Mouse (Mus musculus) CH12.LX (cell line): ENCODE measurements around the gene Nbea. TPM values are rescaled to one million over a fixed set of nuclear protein-coding genes. Genes with fewer than 3 reads are reported as not detected.

Experiments used
- DNase-seq: peaks from one replicate; pipeline ENCODE4 v3.0.0-alpha.2; 2013; ENCODE audit errors: extremely low read depth
- H3K27ac ChIP-seq: 2 replicates; pipeline ENCODE4 v1.5.1; 2012; ENCODE audit warnings: low read depth, mild to moderate bottlenecking, control low read depth, moderate library complexity; ENCODE audit not compliant: insufficient read depth
- H3K27me3 ChIP-seq: replicated peaks from 2 replicates; pipeline ENCODE3; 2012; ENCODE audit warnings: inconsistent platforms
- H3K36me3 ChIP-seq, 2 experiments: replicated peaks in 1 of 2; 2 replicates each; pipeline versions ENCODE3 to v1.6.1; 2012; ENCODE audit warnings: inconsistent platforms in 1 of 2, low read length in 1 of 2, mild to moderate bottlenecking in 1 of 2, mixed read lengths in 1 of 2, moderate library complexity in 1 of 2; ENCODE audit not compliant: control insufficient read depth in 1 of 2, insufficient read depth in 1 of 2
- H3K4me1 ChIP-seq, 2 experiments: 2 replicates each; pipeline ENCODE4 v1.6.1; 2012; ENCODE audit warnings: inconsistent platforms in 1 of 2, moderate library complexity in 1 of 2; ENCODE audit not compliant: insufficient read depth in 2 of 2, control insufficient read depth in 1 of 2
- H3K4me2 ChIP-seq: 2 replicates; pipeline ENCODE4 v1.6.1; 2012; ENCODE audit warnings: low read depth, mild to moderate bottlenecking, control low read depth; ENCODE audit not compliant: poor library complexity, insufficient read depth, severe bottlenecking
- H3K4me3 ChIP-seq, 3 experiments: fragments of 150-350 bp in 1 of 3; sonication (generic) in 1 of 3; replicated peaks in 1 of 3; 2 replicates each; pipeline versions ENCODE3 to v1.5.1; 2011 to 2012; ENCODE audit warnings: low read depth in 2 of 3, low read length in 2 of 3, mild to moderate bottlenecking in 2 of 3, moderate library complexity in 2 of 3, control low read depth in 1 of 3, improper control_type of control experiment in 1 of 3, inconsistent platforms in 1 of 3, mixed read lengths in 1 of 3; ENCODE audit not compliant: poor library complexity in 1 of 3
- H3K79me2 ChIP-seq: replicated peaks from 2 replicates; pipeline ENCODE4 v1.6.1; 2012; ENCODE audit warnings: mild to moderate bottlenecking, moderate library complexity; ENCODE audit not compliant: control insufficient read depth, poor library complexity, insufficient read depth, severe bottlenecking; ENCODE audit errors: extremely low read depth
- H3K9ac ChIP-seq: 2 replicates; pipeline ENCODE4 v1.6.1; 2012; ENCODE audit warnings: low read depth, mild to moderate bottlenecking, control low read depth, moderate library complexity; ENCODE audit not compliant: insufficient read depth
- H3K9me3 ChIP-seq: replicated peaks from 2 replicates; pipeline ENCODE3; 2012; ENCODE audit warnings: low read length, inconsistent platforms, mixed read lengths
- CHD1 ChIP-seq: IDR thresholded peaks from 2 replicates; pipeline ENCODE4 v1.6.1; 2012; ENCODE audit warnings: low read depth, low read length, improper control_type of control experiment, inconsistent platforms
- CHD2 ChIP-seq: IDR thresholded peaks from 2 replicates; pipeline ENCODE4 v1.6.1; 2011; ENCODE audit warnings: low read length, improper control_type of control experiment
- ELF1 ChIP-seq: IDR thresholded peaks from 2 replicates; pipeline ENCODE4 v1.6.1; 2014; ENCODE audit warnings: low read depth, mild to moderate bottlenecking, inconsistent platforms, low read length, improper control_type of control experiment
- EP300 ChIP-seq: IDR thresholded peaks from 2 replicates; pipeline ENCODE4 v1.6.1; 2011; ENCODE audit warnings: low read length, improper control_type of control experiment
- ETS1 ChIP-seq: conservative IDR thresholded peaks from 2 replicates; pipeline ENCODE4 v1.6.1; 2012; ENCODE audit warnings: low read depth, mild to moderate bottlenecking, inconsistent platforms, low read length, improper control_type of control experiment, moderate library complexity
- IRF4 ChIP-seq: IDR thresholded peaks from 2 replicates; pipeline ENCODE4 v1.6.1; 2014; ENCODE audit warnings: low read depth, mild to moderate bottlenecking, inconsistent platforms, low read length, improper control_type of control experiment
- JUN ChIP-seq: IDR thresholded peaks from 2 replicates; pipeline ENCODE4 v1.6.1; 2011; ENCODE audit warnings: low read depth, mild to moderate bottlenecking, low read length, improper control_type of control experiment, moderate library complexity; ENCODE audit not compliant: insufficient read depth
- JUND ChIP-seq: conservative IDR thresholded peaks from 2 replicates; pipeline ENCODE4 v1.6.1; 2011; ENCODE audit warnings: low read depth, low read length, improper control_type of control experiment
- KAT2A ChIP-seq: IDR thresholded peaks from 2 replicates; pipeline ENCODE4 v1.6.1; 2012; ENCODE audit warnings: low read length, improper control_type of control experiment, inconsistent platforms; ENCODE audit not compliant: insufficient replicate concordance
- MAX ChIP-seq: IDR thresholded peaks from 2 replicates; pipeline ENCODE4 v1.6.1; 2011; ENCODE audit warnings: low read length, improper control_type of control experiment
- MEF2A ChIP-seq: IDR thresholded peaks from 2 replicates; pipeline ENCODE4 v1.6.1; 2014; ENCODE audit warnings: low read depth, mild to moderate bottlenecking, inconsistent platforms, low read length, improper control_type of control experiment, borderline replicate concordance
- NELFE ChIP-seq: IDR thresholded peaks from 2 replicates; pipeline ENCODE4 v1.6.1; 2011; ENCODE audit warnings: low read depth, low read length, improper control_type of control experiment
- PAX5 ChIP-seq: IDR thresholded peaks from 2 replicates; pipeline ENCODE4 v1.6.1; 2012; ENCODE audit warnings: low read length, inconsistent platforms, mixed read lengths
- POLR2A ChIP-seq: IDR thresholded peaks from 2 replicates; pipeline ENCODE4 v1.6.1; 2011; ENCODE audit warnings: low read depth, mild to moderate bottlenecking, improper control_type of control experiment, low read length
- RAD21 ChIP-seq: IDR thresholded peaks from 2 replicates; pipeline ENCODE4 v1.6.1; 2011; ENCODE audit warnings: low read depth, mild to moderate bottlenecking, low read length, improper control_type of control experiment, moderate library complexity
- RCOR1 ChIP-seq: conservative IDR thresholded peaks from 2 replicates; pipeline ENCODE4 v1.6.1; 2012; ENCODE audit warnings: low read depth, mild to moderate bottlenecking, inconsistent platforms, low read length, improper control_type of control experiment
- SMC3 ChIP-seq: IDR thresholded peaks from 2 replicates; pipeline ENCODE4 v1.6.1; 2011; ENCODE audit warnings: low read depth, low read length, improper control_type of control experiment
- TBP ChIP-seq: conservative IDR thresholded peaks from 2 replicates; pipeline ENCODE4 v1.6.1; 2011; ENCODE audit warnings: low read depth, low read length, improper control_type of control experiment
- TCF12 ChIP-seq: IDR thresholded peaks from 2 replicates; pipeline ENCODE4 v1.6.1; 2014; ENCODE audit warnings: low read depth, mild to moderate bottlenecking, inconsistent platforms, low read length, improper control_type of control experiment
- UBTF ChIP-seq: IDR thresholded peaks from 2 replicates; pipeline ENCODE4 v1.6.1; 2012; ENCODE audit warnings: low read depth, mild to moderate bottlenecking, inconsistent platforms, low read length, improper control_type of control experiment, moderate library complexity
- ZMIZ1 ChIP-seq: IDR thresholded peaks from 2 replicates; pipeline ENCODE4 v1.6.1; 2012; ENCODE audit warnings: low read depth, mild to moderate bottlenecking, inconsistent platforms, low read length, improper control_type of control experiment
- ZNF384 ChIP-seq: IDR thresholded peaks from 2 replicates; pipeline ENCODE4 v1.6.1; 2012; ENCODE audit warnings: low read depth, low read length, improper control_type of control experiment, inconsistent platforms
- dilution Hi-C: fragments of 300-500 bp; cut with MboI; formaldehyde crosslinking; loops from 2 replicates; pipeline ENCODE4 v1.14.3; 2020; ENCODE audit warnings: low sequenced_read_pairs; ENCODE audit not compliant: extremely low pct_unique_long_range_greater_than_20kb, extremely low pct_ligation_motif_present
- in situ Hi-C: fragments of 300-500 bp; cut with MboI; formaldehyde crosslinking; loops from 3 replicates; pipeline ENCODE4 v1.14.3; 2019; ENCODE audit warnings: low sequenced_read_pairs, low pct_ligation_motif_present, low pct_unique_long_range_greater_than_20kb, mixed read lengths
- polyA plus RNA-seq: library from polyadenylated mRNA; unstranded; fragments of >175 nt; gene quantifications from 2 replicates; pipeline ENCODE4 v1.2.1, GENCODE M21; 2012; ENCODE audit warnings: low read depth; ENCODE audit not compliant: insufficient read length
- total RNA-seq, 2 experiments: library from RNA; depleted of rRNA; stranded (reverse); fragments of 300-350 nt in 1 of 2; fragments of >200 nt in 1 of 2; gene quantifications; 2 replicates each; pipeline ENCODE4 v1.2.3; 2012 to 2014

Nbea gene
- total and polyA plus RNA-seq, 3 experiments, result 0.04 TPM; not detected in 2

GRCm38 (mm10) chr3:55664713-55665112 is 518.8 kb downstream of the Nbea start:
- in situ Hi-C loops, result no loop called here
- dilution Hi-C loops, result no loop called here
- no peaks in the 10 kb centered on the region for H3K4me1 ChIP-seq
- H3K9ac ChIP-seq, result no peak overlapping the region
- DNase-seq, result no peak
- H3K4me2 ChIP-seq, result no peak overlapping the region
- TF ChIP-seq JUND (no peak), ETS1 (no peak), MEF2A (no peak), SMC3 (no peak), MAX (no peak), JUN (no peak), PAX5 (no peak), UBTF (no peak)
- H3K36me3 ChIP-seq, result no peaks in the 10 kb centered on the region
- H3K4me3 ChIP-seq, result no peak overlapping the region
- no peaks in the 10 kb centered on the region for H3K79me2 ChIP-seq
- H3K9me3 ChIP-seq, result peaks cover 65% of the 10 kb centered on the region
- no peaks in the 10 kb centered on the region for H3K27me3 ChIP-seq
- no peak overlapping the region for H3K27ac ChIP-seq

- no peak overlapping the region for H3K4me2 ChIP-seq
- dilution Hi-C loops, result no loop called here
- TF ChIP-seq ZNF384, result no peak
- TF ChIP-seq KAT2A, result no peak
- no peak for TF ChIP-seq ZMIZ1
- no peak for TF ChIP-seq RAD21
- H3K4me1 ChIP-seq, result no peaks in the 10 kb centered on the region
- DNase-seq, result no peak
- in situ Hi-C loops, result no loop called here
- H3K4me3 ChIP-seq, result no peak overlapping the region
- peaks cover 68% of the 10 kb centered on the region for H3K9me3 ChIP-seq
- H3K27me3 ChIP-seq, result no peaks in the 10 kb centered on the region
- no peak overlapping the region for H3K9ac ChIP-seq
- no peak overlapping the region for H3K27ac ChIP-seq
- no peaks in the 10 kb centered on the region for H3K79me2 ChIP-seq
- H3K36me3 ChIP-seq, result no peaks in the 10 kb centered on the region
Measured at GRCm38 (mm10) chr3:55661678-55662445, 521.6 kb downstream of the Nbea start.

GRCm38 (mm10) chr3:55660261-55660838 is 523.2 kb downstream of the Nbea start:
- Histone ChIP-seq H3K4me1 (no peaks in the 10 kb centered on the region), H3K27me3 (no peaks in the 10 kb centered on the region), H3K4me2 (no peak overlapping the region), H3K27ac (no peak overlapping the region), H3K4me3 (no peak overlapping the region), H3K79me2 (no peaks in the 10 kb centered on the region), H3K36me3 (no peaks in the 10 kb centered on the region), H3K9ac (no peak overlapping the region), H3K9me3 (peaks cover 69% of the 10 kb centered on the region)
- in situ Hi-C loops, result no loop called here
- no peak for DNase-seq
- TF ChIP-seq JUND, result no peak
- no peak for TF ChIP-seq RCOR1
- TF ChIP-seq TCF12, result no peak
- no peak for TF ChIP-seq JUN
- TF ChIP-seq CHD1, result no peak
- no peak for TF ChIP-seq IRF4
- no peak for TF ChIP-seq ZNF384
- no peak for TF ChIP-seq TBP
- TF ChIP-seq ZMIZ1, result no peak
- no peak for TF ChIP-seq ETS1
- no peak for TF ChIP-seq ELF1
- no peak for TF ChIP-seq NELFE
- no peak for TF ChIP-seq EP300
- no peak for TF ChIP-seq CHD2
- TF ChIP-seq POLR2A, result no peak
- dilution Hi-C loops, result no loop called here
